Mouse (Mus musculus): Measurements from ENCODE around the gene Ssbp2.
A peak's percentile ranks its signal among the peaks of the same experiment; 100 is the strongest.

Gene Ssbp2

DNA sequence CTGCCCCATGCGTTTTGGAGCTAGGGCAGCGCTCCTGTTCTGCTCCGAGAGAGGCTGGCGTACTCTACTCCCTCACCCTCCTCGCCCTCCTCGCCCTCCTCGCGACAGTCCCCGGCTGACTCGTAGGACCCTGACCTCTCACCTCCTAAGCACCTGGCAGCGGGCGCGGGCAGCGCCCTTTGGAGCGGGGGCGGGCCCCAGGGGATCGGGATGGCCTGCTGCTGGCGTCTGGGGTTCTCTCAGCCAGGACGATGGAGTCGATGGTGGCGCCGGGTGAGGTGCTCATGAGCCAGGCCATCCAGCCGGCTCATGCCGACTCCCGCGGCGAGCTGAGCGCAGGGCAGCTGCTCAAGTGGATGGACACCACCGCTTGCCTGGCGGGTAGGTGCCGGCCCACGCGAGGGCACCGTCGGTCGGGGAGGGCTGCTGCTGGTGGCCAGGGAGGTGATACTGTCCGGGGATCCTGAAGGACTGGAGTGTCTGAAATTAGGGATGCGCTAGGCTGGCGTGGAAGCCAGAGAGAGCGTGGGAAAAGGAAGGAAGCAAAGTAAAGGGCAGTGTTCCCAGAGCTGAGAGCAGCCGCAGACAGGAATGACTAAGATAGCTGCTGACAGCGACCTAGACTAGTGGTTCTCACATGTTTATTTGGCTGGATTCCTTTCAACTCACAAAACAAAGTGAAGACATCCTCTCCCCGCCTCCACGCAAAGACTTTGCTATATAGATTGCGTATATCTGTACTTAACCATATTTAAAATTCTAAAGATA, 281.4 kb downstream of the Ssbp2 start, which contains the start of gene Acot12:
Gene Acot12, plus strand, starts transcription at position 233 of the 768 bp plus-strand sequence.
- DNase-seq: peak; percentile 25

GRCm38 (mm10) chr13:91743180-91743579, 283.1 kb downstream of the Ssbp2 start:
- DNase-seq: no peak

- DNase-seq: no peak
Observed at GRCm38 (mm10) chr13:91746470-91746869, 286.4 kb downstream of the Ssbp2 start.

DNA sequence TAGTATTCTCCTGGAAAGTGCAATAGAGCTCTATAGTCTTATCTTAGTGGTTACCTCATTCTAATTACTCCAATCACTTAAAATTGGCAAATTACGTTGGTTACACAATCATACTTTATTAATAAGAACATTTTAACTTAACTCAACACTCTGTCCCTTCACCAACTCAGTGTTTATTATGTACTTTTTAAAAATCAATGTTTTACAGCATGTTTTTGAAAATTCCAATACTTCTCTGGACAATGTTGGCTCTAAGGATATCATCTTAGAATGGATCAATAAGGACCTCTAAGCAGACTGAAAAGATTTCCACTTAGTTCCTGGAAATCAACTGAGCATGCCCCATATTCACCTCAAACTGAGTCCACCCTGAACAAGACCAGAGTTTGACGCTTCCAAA, 288.3 kb downstream of the Ssbp2 start:
- no peak for DNase-seq

DNA sequence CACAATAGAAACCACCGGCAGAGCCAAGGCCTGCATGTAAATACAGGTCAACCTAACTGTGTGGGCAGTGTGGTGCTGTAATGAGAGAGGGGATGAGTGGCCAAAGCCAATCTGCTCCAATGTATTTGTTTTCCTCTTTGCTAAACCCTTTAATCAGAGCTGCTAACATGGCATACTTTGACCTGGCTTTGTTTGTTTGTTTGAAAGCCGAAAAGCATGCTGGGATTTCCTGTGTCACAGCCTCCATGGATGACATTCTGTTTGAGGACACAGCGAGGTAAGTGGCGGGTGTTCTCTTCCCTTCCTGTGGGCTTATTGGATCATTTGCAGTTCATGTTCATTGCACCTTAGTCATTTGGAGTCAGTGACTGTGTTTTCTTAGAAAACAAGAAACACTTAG, 289.9 kb downstream of the Ssbp2 start:
- no peak for DNase-seq

Measured in lung, postnatal 10 days (tissue).